Mouse (Mus musculus) intestine, postnatal 0 days (tissue): Measurements from ENCODE around the gene Rit1. TPM values are rescaled to one million over a fixed set of nuclear protein-coding genes. Genes with fewer than 3 reads are reported as not detected.
"Not testable (repeated sequence)": the region's sequence is repeated elsewhere in the genome, so short reads cannot be mapped to it uniquely, and the experiment has no call there.

ENCODE experiments used
- ATAC-seq: fragments of 200-750 bp; cut with Nextera tagmentation; 2 replicates; pipeline ENCODE4 v1.8.0; 2017; ENCODE audit warnings: mild to moderate bottlenecking, moderate TSS enrichment, moderate library complexity
- H3K27ac ChIP-seq: fragments of 300-500 bp; sonication (generic); 2 replicates; pipeline ENCODE4 v1.5.1; 2014; ENCODE audit warnings: mild to moderate bottlenecking, low read depth, low read length, moderate library complexity
- H3K27me3 ChIP-seq: fragments of 300-500 bp; sonication (generic); replicated peaks from 2 replicates; pipeline ENCODE4 v1.6.1; 2014; ENCODE audit warnings: low read length, mixed read lengths; ENCODE audit not compliant: control insufficient read depth, insufficient read depth
- H3K36me3 ChIP-seq: fragments of 300-500 bp; sonication (generic); 2 replicates; pipeline ENCODE4 v1.6.1; 2014; ENCODE audit warnings: mild to moderate bottlenecking, moderate library complexity; ENCODE audit not compliant: control insufficient read depth, insufficient read depth
- H3K4me1 ChIP-seq: fragments of 300-500 bp; sonication (generic); replicated peaks from 2 replicates; pipeline ENCODE4 v1.6.1; 2014; ENCODE audit warnings: antibody characterized with exemption, low read length, mixed read lengths; ENCODE audit not compliant: control insufficient read depth, insufficient read depth
- H3K4me2 ChIP-seq: fragments of 300-500 bp; sonication (generic); replicated peaks from 2 replicates; pipeline ENCODE4 v1.6.1; 2014; ENCODE audit warnings: low read depth, mild to moderate bottlenecking, moderate library complexity
- H3K4me3 ChIP-seq: fragments of 300-500 bp; sonication (generic); 2 replicates; pipeline ENCODE4 v1.5.1; 2014; ENCODE audit warnings: low read depth, low read length
- H3K9ac ChIP-seq: fragments of 300-500 bp; sonication (generic); 2 replicates; pipeline ENCODE4 v1.6.1; 2014; ENCODE audit warnings: mild to moderate bottlenecking, low read depth, low read length
- H3K9me3 ChIP-seq: fragments of 300-500 bp; sonication (generic); 2 replicates; pipeline ENCODE4 v1.6.1; 2016; ENCODE audit warnings: mixed run types; ENCODE audit not compliant: control insufficient read depth
- CTCF ChIP-seq: sonication (generic); IDR thresholded peaks from 2 replicates; pipeline ENCODE4 v1.5.1; 2016; ENCODE audit warnings: low read depth, mild to moderate bottlenecking, control low read depth, antibody characterized with exemption, moderate library complexity
- WGBS: fragments of 180-500 bp; shearing (Covaris S2); extraction: QIAGEN DNeasy Blood & Tissue Kit; methylation state at CpG from one replicate; pipeline ENCODE4 v1.1.7; 2014; 5-methylcytosine and 5-hydroxymethylcytosine counted together
- polyA plus RNA-seq: library from polyadenylated mRNA; unstranded; fragments of >200 nt; fragmentation: Nextera tagmentation; extraction: Ambion mirVana; gene quantifications from 2 replicates; pipeline ENCODE4 v1.2.1, GENCODE M21; 2015

The Rit1 gene
- polyA plus RNA-seq, 1 experiment from 2014 or later: 50.2 TPM

DNA sequence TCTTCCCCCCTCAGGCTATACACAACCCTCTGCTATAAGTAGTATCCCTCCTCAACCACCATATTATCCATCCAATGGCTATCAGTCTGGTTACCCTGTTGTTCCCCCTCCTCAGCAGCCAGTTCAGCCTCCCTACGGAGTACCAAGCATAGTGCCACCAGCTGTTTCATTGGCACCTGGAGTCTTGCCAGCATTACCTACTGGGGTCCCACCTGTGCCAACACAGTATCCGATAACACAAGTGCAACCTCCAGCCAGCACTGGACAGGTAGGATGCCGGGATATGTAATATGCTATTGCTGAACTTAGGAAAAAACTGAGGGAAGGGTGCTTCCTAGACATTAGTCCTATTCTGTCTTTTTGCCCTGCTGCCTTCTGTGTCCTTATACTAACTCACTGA, 16.4 kb upstream of the Rit1 start:
- Histone ChIP-seq H3K9ac (no peak overlapping the region), H3K27ac (peak overlapping the region; percentile 41; the same call in 1 of the 2 replicates), H3K27me3 (no peaks in the 10 kb centered on the region), H3K36me3 (peaks cover 88% of the 10 kb centered on the region), H3K4me3 (no peak overlapping the region), H3K4me1 (no peaks in the 10 kb centered on the region), H3K4me2 (no peak overlapping the region), H3K9me3 (no peaks in the 10 kb centered on the region)
- no peak for TF ChIP-seq CTCF
- no peak for ATAC-seq
- WGBS: 90% methylated on average over 3 of the region's 3 CpGs

DNA sequence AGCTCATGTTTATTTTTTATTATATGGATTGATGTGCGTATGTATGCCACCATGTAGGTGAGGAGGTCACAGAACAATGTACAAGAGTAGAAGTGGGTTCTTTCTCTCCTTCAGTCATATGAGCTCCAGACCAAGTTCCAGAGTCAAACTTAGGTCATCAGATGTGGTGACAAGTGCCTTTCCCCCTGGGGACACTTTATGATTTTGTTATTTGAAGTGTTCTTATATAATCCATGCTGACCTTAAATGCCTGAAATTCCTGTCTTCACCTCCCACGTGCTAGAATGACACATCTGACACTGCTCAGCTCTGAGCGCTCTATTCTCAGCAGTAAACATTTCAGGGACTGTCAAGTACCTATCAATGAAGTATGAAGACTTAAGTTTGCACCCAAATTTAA, 15.4 kb upstream of the Rit1 start:
- Histone ChIP-seq H3K9me3 (no peaks in the 10 kb centered on the region), H3K4me1 (no peaks in the 10 kb centered on the region), H3K36me3 (peaks cover 86% of the 10 kb centered on the region), H3K27me3 (no peaks in the 10 kb centered on the region), H3K27ac (no peak overlapping the region), H3K4me3 (no peak overlapping the region), H3K4me2 (no peak overlapping the region), H3K9ac (no peak overlapping the region)
- no peak for TF ChIP-seq CTCF
- ATAC-seq: no peak
- 56% methylated on average over 3 of the region's 3 CpGs for WGBS

DNA sequence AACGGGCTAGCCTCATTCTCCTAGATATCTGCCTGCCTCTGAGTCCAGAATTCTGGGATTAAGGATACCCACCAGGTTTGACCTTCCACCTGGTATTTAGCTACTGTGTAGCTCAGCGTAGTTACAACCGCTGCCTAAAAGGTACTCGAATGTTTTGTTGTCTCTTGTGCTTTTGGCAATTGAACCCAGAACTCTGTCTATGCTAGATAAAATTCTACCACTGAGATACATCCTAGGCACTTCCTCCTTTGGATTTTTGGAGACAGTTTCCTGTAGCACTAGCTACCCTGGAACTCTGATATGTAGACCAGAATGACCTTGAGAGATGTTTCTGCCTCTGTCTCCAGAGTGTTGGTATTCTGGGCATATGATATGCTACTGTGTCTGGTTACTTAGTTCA, 2.9 kb upstream of the Rit1 start:
- no peaks in the 10 kb centered on the region for H3K9me3 ChIP-seq
- H3K4me1 ChIP-seq: peaks cover 9% of the 10 kb centered on the region
- no peak overlapping the region for H3K27ac ChIP-seq
- no peak overlapping the region for H3K4me2 ChIP-seq
- no peak for TF ChIP-seq CTCF
- no peak for ATAC-seq
- no peak overlapping the region for H3K4me3 ChIP-seq
- WGBS: 96% methylated on average over 4 of the region's 4 CpGs
- no peaks in the 10 kb centered on the region for H3K27me3 ChIP-seq
- H3K36me3 ChIP-seq: peaks cover 53% of the 10 kb centered on the region
- no peak overlapping the region for H3K9ac ChIP-seq

DNA sequence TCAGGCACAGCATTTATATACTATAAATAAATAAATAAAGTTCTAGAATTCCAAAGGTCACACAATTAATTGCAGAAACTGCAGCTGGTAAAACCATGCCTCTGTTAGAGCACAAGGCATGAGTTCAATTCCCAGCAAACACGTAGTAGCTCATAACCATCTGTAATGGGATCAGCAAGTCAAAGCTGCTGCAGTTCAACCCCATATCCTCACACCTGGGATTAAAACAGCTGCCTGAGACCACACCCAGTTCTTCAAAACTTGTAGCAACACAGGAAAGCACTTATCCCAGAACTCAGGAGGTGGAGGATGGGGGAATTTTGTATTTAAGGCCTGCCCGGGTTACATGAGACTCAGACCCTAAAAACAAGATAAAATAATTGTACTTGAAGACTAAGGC, 1.9 kb upstream of the Rit1 start:
- TF ChIP-seq CTCF: no peak
- WGBS: 63% methylated on average over 2 of the region's 2 CpGs
- Histone ChIP-seq H3K4me1 (peaks cover 12% of the 10 kb centered on the region), H3K4me3 (no peak overlapping the region), H3K27me3 (no peaks in the 10 kb centered on the region), H3K4me2 (no peak overlapping the region), H3K9ac (no peak overlapping the region), H3K9me3 (no peaks in the 10 kb centered on the region), H3K36me3 (peaks cover 42% of the 10 kb centered on the region), H3K27ac (no peak overlapping the region)
- ATAC-seq: no peak

DNA sequence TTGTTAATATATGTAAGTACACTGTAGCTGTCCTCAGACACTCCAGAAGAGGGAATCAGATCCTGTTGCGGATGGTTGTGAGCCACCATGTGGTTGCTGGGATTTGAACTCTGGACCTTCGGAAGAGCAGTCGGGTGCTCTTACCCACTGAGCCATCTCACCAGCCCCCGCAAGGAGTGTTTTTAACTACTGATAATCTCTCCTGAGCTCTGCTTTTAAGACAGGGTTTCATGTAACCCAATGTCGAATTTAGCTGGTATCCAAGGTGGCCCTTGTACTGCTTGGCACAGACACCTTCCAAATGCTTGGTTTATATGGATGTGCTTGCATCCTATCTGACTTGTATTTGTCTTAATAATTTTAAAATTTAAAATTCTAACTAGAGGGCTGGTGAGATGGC, 922 bp upstream of the Rit1 start:
- H3K4me1 ChIP-seq: peaks cover 12% of the 10 kb centered on the region
- not testable (repeated sequence) for H3K9me3 ChIP-seq, ATAC-seq, H3K27ac ChIP-seq, H3K4me3 ChIP-seq, H3K27me3 ChIP-seq, H3K4me2 ChIP-seq, H3K9ac ChIP-seq
- H3K36me3 ChIP-seq: peaks cover 39% of the 10 kb centered on the region
- 86% methylated on average over 5 of the region's 5 CpGs for WGBS

DNA sequence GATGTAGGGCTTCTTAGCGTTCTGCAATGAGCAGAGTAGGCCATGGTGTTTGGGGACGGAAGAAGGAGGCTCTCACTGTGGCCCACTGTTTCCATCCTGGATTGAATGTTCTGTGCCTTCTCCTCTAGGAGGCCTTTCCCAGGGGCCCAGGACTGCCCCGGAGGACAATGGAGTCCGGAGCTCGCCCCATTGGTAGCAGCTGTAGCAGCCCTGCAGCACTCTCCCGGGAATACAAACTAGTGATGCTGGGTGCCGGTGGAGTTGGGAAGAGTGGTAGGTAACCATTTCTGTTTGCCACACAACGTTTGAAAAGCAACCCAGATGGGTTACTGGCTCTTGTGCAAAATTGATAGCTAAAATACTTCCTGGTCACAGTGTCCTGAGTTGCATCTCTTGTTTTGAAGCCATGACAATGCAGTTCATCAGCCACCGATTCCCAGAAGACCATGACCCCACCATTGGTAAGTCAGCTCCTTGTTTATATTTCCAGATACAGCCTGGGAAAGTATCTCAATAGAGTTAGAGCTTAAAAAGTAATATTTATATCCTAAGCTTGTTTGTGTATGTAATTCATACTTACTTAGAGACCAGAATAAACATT, 660 bp downstream of the Rit1 start:
- Histone ChIP-seq H3K4me1 (peaks cover 12% of the 10 kb centered on the region), H3K36me3 (peaks cover 30% of the 10 kb centered on the region), H3K27ac (peak overlapping the region; percentile 73), H3K4me2 (peak overlapping the region; percentile 83), H3K9ac (peak overlapping the region; percentile 62), H3K9me3 (no peaks in the 10 kb centered on the region), H3K4me3 (peak overlapping the region; percentile 66), H3K27me3 (no peaks in the 10 kb centered on the region)
- peak; percentile 32; the same call in 1 of the 2 replicates for TF ChIP-seq CTCF
- under 1% methylated on average over 9 of the region's 9 CpGs for WGBS
- ATAC-seq: peak; percentile 41; the same call in 1 of the 2 replicates
